Mouse (Mus musculus) MEL (cell line): ENCODE data around the gene Serpina1b.
"Not testable (repeated sequence)": the region's sequence is repeated elsewhere in the genome, so short reads cannot be mapped to it uniquely, and the experiment has no call there.

Source experiments
- CTCF ChIP-seq, 3 experiments: IDR thresholded peaks in 2 of 3; conservative IDR thresholded peaks in 1 of 3; 2 replicates each; pipeline ENCODE4 v1.5.1; 2011 to 2012; ENCODE audit warnings: low read length in 3 of 3, low read depth in 2 of 3, mild to moderate bottlenecking in 2 of 3, improper control_type of control experiment in 1 of 3, inconsistent platforms in 1 of 3, mixed read lengths in 1 of 3, moderate library complexity in 1 of 3; ENCODE audit not compliant: control insufficient read depth in 1 of 3, insufficient read depth in 1 of 3, poor library complexity in 1 of 3, severe bottlenecking in 1 of 3
- MAFK ChIP-seq: IDR thresholded peaks from 2 replicates; pipeline ENCODE4 v1.6.1; 2011; ENCODE audit warnings: low read depth, mild to moderate bottlenecking, low read length, improper control_type of control experiment, borderline replicate concordance
- NELFE ChIP-seq: IDR thresholded peaks from 2 replicates; pipeline ENCODE4 v1.6.1; 2011; ENCODE audit warnings: low read depth, low read length, improper control_type of control experiment
- POLR2A ChIP-seq, 2 experiments: IDR thresholded peaks; 2 replicates each; pipeline ENCODE4 v1.6.1; 2011 to 2012; ENCODE audit warnings: low read length in 2 of 2, mild to moderate bottlenecking in 2 of 2, control low read depth in 1 of 2, improper control_type of control experiment in 1 of 2, low read depth in 1 of 2, moderate library complexity in 1 of 2; ENCODE audit not compliant: control insufficient read depth in 1 of 2, insufficient read depth in 1 of 2, poor library complexity in 1 of 2
- USF2 ChIP-seq, 2 experiments: IDR thresholded peaks; 2 replicates each; pipeline ENCODE4 v1.6.1; 2011 to 2012; ENCODE audit warnings: improper control_type of control experiment in 2 of 2, low read length in 2 of 2, borderline replicate concordance in 1 of 2, inconsistent platforms in 1 of 2, low read depth in 1 of 2, mild to moderate bottlenecking in 1 of 2; ENCODE audit not compliant: insufficient read depth in 1 of 2
- ZNF384 ChIP-seq: IDR thresholded peaks from 2 replicates; pipeline ENCODE4 v1.6.1; 2012; ENCODE audit warnings: low read depth, mild to moderate bottlenecking, inconsistent platforms, low read length, improper control_type of control experiment

DNA sequence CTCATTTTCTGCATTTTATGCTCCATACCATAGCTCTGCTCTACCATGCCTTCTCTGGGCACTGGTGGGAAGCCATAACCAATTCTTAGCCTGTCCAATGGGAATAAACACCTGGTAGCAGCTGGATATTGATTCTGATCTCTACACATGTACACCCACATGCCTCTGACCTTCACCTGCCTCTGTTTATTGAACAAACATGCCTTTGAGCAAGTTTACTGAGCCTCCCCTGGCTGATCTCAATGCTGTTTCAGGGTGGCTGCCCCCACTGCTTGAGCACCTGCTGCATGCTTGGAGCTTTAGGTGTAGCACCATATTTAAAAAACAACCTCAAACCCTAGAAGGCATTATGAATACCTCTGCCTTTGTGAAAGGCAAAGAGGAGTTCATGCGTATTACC, 150.3 kb downstream of the Serpina1b start:
- TF ChIP-seq USF2 (IDR thresholded peaks at IDR 0.05; ENCODE audit: borderline replicate concordance in 1 of 2, insufficient read depth in 1 of 2, low read depth in 1 of 2, low read length in 2 of 2); MAFK; ZNF384; NELFE; CTCF (IDR thresholded peaks at IDR 0.05 in 2 of 3, conservative IDR thresholded peaks at IDR 0.05 in 1 of 3; ENCODE audit: control insufficient read depth in 1 of 3, insufficient read depth in 1 of 3, low read depth in 2 of 3, low read length in 3 of 3, poor library complexity in 1 of 3, severe bottlenecking in 1 of 3); POLR2A (IDR thresholded peaks at IDR 0.05; ENCODE audit: control insufficient read depth in 1 of 2, insufficient read depth in 1 of 2, low read depth in 1 of 2, low read length in 2 of 2, poor library complexity in 1 of 2): not testable (repeated sequence)
